Mouse (Mus musculus) megakaryocyte, embryonic 14.5 days (primary cell): ENCODE data around the gene Pik3c2b.

ENCODE experiments used
- FLI1 ChIP-seq: IDR thresholded peaks from 2 replicates; pipeline ENCODE4 v1.6.1; 2012; ENCODE audit warnings: low read length, inconsistent platforms, mixed read lengths
- GATA1 ChIP-seq: IDR thresholded peaks from 3 replicates; pipeline ENCODE4 v1.6.1; 2012; ENCODE audit warnings: mixed read lengths, low read length, inconsistent platforms, borderline replicate concordance

- no peak for TF ChIP-seq GATA1
- no peak for TF ChIP-seq FLI1
Measured at GRCm38 (mm10) chr1:133076681-133077514, 31.4 kb downstream of the Pik3c2b start.
